Mouse (Mus musculus): Measurements from ENCODE around the gene Gba. TPM values are rescaled to one million over a fixed set of nuclear protein-coding genes. Genes with fewer than 3 reads are reported as not detected.

Gba gene
- total RNA-seq (2023), result 10 to 100 TPM; 62.4 to 71.4 TPM

DNA sequence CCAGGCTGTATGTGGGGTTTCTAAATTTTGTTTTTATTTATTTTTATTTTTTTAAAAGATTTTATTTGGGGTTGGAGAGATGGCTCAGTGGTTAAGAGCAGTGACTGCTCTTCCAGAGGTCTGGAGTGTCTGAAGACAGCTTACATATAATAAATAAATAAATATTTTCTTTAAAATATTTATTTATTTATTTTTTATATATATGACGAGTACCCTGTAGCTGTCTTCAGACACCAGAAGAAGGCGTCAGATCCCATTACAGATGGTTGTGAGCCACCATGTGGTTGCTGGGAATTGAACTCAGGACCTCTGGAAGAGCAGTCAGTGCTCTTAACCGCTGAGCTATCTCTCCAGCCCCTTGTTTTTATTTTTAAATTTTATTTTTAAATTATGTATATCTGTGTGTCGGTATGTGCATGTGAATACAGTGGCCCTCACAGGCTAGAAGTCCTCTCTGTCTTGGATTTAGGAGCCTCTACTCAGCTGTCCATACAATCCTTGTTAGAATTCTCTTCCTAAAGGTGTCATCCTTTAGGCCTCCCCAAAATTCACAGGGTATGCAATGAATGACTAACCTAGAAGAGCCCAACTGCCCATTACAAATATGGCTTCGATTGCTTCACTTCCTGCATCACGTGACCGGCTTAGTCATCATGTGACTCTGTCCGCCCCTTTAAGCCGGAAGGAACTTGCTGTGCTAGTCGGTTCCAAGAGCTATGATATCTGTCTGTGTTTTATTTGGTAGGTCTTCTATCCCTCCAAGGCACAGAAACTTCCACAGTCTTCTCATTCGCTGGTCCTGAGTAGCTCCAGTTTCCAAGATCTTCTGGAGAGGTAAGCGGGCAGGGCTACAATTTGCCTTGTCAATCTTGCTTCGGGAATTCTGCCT lies at the start of gene Gba:
Gene Gba, plus strand, starts transcription at position 676 of the 889 bp plus-strand sequence.

DNA sequence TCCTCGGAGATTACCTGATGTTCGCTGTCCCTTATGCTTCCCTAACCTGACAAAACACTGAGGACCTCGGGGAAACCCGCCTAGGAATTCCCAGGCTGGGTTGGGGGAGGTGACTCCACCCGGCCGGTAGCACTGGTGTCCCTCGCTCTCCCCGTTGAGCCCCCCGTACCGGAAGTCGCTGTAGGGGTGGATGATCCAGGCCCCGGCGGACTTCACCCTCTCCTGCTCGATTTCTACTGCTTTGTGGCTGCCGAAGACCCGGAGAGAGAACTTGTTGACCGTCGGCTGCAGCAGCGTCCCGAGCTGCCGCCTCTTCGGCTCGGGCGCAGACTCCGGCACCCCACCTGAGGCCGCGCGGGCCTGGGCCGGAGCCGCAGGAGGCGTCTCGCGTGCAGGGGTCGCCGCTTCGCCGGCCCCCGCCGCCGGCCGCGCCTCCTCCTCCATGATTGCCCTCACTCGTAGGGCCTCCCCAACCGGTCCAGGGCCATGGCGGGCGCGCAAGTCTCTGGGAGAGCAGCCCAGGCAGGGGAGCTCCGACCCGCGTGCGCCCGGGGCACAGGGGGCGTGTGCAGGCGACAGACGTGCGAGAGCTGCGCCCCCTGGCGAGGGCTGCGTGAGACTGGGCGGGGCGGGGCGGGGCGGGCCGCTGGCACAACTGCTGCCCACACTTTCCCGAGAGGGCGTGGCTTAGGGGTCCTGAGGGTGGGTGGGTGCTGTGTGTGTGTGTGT lies 42.9 kb upstream of the Gba start, which contains the start of gene Hcn3:
Gene Hcn3, minus strand, starts transcription at position 581 of the 729 bp plus-strand sequence.

DNA sequence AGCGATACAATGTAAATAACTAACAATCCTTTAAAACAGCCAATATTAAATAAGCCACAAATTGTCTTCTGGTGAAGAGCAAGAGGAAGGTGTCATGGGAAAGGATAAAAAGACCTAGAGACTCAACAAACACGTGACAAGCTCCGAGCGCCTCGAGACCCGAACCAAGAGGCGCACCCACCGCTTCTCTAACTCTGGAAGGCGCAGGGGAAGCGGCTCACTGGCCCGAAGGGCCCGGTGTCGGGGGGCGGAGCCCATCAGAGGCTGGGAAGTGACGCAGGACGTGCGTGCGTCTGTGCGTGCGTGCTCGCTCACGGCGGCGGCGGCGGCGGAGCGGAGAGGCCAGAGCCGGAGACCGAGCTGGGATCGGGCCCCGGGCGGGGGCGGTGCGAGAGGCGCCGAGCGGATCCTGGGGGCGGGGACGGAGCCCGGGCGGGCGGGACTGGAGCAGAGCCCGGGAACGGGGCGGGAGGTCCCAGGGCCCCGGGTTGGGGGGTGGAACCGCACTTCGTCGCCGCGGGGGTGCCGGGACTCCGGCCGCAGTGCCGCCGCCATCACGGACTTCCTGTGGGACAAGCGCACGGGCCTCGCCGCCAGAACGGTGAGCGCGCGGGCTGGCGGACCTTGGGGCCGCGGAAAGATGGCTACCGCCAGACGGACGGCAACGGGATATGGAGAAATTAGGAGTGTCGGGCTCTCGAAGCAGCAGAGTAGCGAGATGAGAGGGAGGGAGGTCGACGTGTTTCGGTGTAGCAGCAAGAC lies 38.0 kb upstream of the Gba start, which contains the start of gene Clk2:
Gene Clk2, plus strand, starts transcription at position 290 of the 762 bp plus-strand sequence.

DNA sequence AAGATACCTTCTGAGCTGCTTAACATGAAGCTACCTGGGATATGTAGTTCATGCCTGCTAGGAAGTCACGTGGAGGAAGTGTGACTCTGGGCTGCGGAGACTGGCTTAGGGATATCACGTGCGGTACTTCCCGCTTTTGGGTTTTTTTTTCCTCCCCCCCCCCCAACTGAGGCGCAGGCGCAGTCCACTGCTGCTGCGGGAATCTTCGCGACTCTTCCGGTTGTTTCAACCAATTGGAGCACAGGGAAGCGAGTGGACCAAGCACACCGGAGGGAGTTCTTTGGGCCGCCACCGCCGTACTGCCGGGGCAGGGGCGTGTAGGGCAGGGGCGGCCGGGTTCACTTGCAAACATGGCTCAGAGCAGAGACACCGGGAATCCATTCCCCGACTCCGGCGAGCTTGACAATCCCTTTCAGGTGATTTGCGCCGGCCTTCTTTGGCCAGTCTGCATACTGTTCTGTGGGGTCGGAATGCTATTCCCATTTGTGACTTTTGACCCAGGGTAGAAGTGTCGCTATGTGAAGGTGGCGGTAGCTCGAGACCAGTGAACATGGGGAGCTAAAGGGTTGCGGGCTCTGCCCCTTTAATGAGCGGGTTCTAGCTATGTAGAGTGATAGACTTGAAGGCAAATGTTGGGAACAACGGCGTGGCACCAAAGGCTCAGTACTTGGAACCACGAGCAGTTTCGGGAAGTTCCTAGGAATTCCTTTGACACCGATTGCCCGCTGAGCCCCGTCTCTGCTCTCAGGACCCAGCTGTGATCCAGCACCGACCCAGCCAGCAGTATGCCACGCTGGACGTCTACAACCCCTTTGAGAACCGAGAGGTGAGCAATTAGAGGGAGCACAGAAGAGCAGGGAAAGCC lies 25.3 kb upstream of the Gba start, which contains the start of gene Scamp3:
Gene Scamp3, plus strand, starts transcription at position 232 of the 865 bp plus-strand sequence.

DNA sequence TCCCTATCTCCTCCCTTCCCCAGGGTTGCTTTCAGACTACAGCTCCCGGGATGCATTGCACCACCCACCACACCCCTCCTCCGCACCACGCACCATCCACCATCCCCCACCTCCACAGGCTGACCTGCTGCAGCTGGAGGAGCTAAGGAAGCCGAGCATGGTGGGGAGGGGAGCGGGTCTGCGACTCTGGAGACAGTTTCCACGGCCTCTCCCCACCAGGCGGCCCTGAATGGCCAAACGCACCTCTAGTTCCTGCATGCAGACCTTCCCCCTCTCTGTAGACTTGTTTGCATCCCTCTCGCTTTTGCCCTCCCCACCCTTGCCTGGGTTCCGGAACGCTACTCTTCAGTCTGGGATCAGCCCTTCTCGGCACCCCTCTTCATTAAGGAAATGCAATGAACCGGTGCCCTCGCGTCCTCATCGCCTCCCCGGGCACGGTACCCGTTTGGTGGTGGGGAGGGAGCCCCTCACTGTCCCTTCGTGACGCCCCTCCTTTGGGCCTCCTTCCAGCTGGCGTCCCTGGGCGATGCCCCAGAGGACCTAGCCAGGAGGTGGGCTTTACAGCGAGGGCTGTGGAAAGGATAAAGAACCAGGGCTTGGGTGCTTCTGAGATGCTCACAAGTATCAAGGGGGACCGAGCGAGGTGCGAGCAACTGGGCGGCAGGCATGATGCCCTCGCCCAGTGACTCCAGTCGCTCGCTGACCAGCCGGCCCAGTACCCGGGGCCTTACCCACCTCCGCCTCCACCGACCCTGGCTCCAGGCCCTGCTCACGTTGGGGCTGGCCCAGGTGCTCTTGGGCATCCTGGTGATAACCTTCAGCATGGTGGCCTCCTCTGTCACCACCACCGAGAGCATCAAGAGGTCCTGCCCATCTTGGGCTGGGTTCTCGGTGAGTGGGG lies 19.4 kb upstream of the Gba start, which contains the start of gene Fam189b:
Gene Fam189b, plus strand, starts transcription at position 86 of the 901 bp plus-strand sequence.

DNA sequence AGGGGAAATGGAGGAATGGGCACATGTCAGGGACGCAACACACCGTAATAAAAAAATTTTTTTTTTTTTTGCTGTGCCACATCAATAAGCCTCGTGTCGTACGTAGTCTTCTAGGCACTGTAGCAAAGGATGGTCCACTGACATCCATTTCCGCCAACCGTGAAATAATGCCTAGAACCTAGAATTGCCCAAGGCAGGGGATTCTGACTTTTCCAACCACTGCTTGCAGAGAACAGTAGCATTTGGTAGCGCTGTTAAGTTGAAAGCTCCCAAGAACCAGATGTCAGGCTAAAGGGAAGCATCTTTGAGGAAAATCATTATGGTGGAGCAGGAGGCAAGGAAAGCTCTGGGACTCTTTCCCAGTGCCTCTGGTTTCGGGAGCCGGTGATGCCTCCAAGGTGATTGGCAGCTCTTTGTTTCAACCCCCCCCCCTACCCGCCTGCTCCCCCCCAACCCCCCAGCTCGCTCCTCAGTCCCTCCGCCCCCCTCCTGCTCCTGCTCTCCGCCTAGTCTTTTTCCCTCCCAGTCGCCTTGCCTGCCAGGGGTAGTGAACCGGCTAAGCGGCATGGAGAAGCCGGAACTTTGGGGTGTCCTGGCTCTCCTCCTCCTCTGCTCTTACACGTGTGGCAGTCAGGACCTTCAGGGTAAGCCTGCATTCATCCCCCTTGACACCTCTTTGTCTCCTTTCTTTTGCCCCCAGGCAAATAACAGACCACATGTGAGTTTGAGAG lies 12.1 kb downstream of the Gba start, which contains the start of gene Thbs3:
Gene Thbs3, plus strand, starts transcription at position 500 of the 731 bp plus-strand sequence.

DNA sequence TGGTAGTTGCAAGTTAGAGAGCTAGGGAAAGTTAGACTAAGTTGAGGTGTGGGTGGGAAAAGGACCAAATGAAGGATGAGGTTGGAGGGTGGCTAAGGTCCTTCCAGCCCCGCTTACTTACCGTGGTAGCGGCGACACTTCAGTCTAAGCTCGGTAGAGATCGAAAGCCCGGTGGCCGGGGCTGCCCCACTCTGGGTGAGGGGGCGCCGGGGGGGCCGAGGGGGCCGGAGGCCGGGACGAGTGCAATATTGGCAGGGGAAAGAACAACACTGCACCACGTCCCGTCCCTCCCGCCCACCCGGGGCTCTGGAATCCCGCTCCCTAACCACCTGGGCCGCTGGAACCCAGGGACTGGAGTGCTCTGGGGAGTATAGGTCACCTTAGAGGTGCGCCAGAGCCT lies 24.2 kb downstream of the Gba start, which contains the start of gene Mtx1:
Gene Mtx1, minus strand, starts transcription at position 189 of the 400 bp plus-strand sequence.

DNA sequence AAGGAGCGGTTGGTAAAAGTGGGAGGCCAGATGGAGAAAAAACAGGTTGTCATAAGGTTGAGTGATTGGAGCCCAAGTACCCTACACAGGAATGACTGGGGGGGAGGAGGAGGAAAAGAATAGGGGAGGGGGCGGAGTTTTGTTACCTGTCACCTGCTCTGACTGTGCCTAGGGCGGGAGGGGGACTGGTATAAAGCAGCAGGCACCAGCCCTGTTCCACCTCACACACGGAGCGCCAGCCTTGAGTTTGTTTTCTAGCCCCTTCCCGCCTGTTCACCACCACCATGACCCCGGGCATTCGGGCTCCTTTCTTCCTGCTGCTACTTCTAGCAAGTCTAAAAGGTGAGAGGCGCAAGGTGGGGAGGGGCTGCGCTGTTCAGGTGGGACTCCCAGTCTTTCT lies 26.1 kb downstream of the Gba start, which contains the start of gene Muc1:
Gene Muc1, plus strand, starts transcription at position 222 of the 400 bp plus-strand sequence.

DNA sequence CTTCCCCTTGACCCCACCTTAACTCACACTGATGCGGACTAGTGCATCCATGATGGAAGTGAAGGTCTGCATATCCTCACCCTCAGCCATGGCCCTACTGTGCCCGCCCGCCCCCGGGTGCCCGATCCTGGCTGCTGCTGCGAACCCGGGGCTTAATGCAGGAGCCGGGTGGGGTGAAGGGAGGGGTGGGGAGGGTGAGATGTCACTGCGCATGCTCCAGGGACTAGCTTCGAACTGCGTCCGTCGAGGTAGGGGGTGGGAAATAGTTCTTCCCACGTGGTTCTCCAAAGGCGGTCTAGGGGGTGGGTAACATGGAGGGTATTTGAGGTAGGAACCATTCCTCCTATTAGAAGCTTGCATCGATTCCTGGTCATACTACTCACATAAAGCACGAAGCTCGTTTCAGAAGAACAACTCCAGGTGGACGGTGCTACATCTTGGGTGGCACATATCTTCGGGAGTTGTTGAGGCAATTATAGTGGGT lies 43.0 kb downstream of the Gba start, which contains the start of gene Krtcap2:
Gene Krtcap2, plus strand, starts transcription at position 279 of the 484 bp plus-strand sequence.

DNA sequence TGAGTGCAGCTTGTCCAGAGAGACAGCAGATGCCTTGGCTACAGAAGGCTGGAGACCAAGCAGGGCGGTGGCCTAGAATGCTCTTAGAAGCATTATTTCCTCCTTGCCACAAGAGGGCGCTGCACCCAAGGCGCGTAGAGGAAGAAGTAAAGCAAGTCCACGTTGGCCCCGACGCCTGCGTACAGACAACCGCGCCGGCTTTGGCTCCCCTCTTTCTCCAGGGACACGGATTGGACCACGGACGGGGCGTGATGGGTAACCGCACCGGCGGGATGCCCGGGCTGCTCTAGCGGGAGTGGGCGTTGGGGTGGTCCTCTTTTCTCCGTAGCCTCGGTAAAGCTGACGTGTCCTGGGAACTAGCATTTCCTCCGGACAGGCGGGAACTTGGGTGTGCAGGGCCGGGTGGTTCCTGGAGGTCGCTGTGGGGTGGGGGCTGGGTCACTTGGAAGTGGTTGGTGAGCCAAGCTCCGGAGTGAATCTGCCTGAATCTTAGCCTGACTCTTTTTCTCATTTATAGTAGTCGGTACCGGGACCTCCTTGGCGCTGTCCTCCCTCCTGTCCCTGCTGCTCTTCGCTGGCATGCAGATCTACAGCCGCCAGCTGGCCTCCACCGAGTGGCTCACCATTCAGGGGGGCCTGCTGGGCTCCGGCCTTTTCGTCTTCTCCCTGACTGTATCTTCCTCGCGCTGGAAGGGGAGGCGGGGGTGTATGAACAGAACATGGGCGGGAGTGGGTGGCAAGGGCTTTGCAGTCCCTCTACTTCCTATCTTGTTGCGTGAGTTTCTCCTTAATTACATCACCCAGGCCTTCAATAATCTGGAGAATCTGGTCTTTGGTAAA lies 43.8 kb downstream of the Gba start, which contains the start of gene Trim46:
Gene Trim46, minus strand, starts transcription at position 49 of the 840 bp plus-strand sequence.

Other genes starting within 250 kb of the Gba start
- 10 to 100 TPM; 18.7 to 23.5 TPM for gene Rusc1, start 109.6 kb upstream of the Gba start, total RNA-seq (2023)
- gene Gm43738, start 101.8 kb upstream of the Gba start, total RNA-seq (2023), result not detected
- gene Fdps, start 101.0 kb upstream of the Gba start, total RNA-seq (2023), result 10 to 100 TPM; 27.4 to 34.5 TPM
- gene Pklr, start 66.8 kb upstream of the Gba start, total RNA-seq (2023), result 10 to 100 TPM in 1 of 2 experiments, 1 to 10 TPM in 1; 5.7 to 15.2 TPM
- gene Hcn3, start 42.7 kb upstream of the Gba start, total RNA-seq (2023), result not detected
- 10 to 100 TPM; 46.4 to 68.4 TPM for gene Clk2, start 38.1 kb upstream of the Gba start, total RNA-seq (2023)
- 10 to 100 TPM; 43.8 to 48.0 TPM for gene Scamp3, start 25.5 kb upstream of the Gba start, total RNA-seq (2023)
- gene Fam189b, start 19.8 kb upstream of the Gba start, total RNA-seq (2023), result 1 to 10 TPM; 6.2 to 8.9 TPM
- 1 to 10 TPM in 1 of 2 experiments, under 1 TPM in 1; 0.38 to 1.1 TPM for gene Thbs3, start 12.3 kb downstream of the Gba start, total RNA-seq (2023)
- 10 to 100 TPM; 51.2 to 53.3 TPM for gene Mtx1, start 24.2 kb downstream of the Gba start, total RNA-seq (2023)
- not detected for gene Muc1, start 26.1 kb downstream of the Gba start, total RNA-seq (2023)
- 10 to 100 TPM; 58.9 to 75.6 TPM for gene Krtcap2, start 43.0 kb downstream of the Gba start, total RNA-seq (2023)
- under 1 TPM; 0.53 to 0.69 TPM for gene Trim46, start 43.4 kb downstream of the Gba start, total RNA-seq (2023)
- gene Dpm3, start 56.4 kb downstream of the Gba start, total RNA-seq (2023), result 10 to 100 TPM; 35.3 to 45.6 TPM
- 10 to 100 TPM; 18.8 to 21.5 TPM for gene Slc50a1, start 67.6 kb downstream of the Gba start, total RNA-seq (2023)
- not detected for gene Efna1, start 78.2 kb downstream of the Gba start, total RNA-seq (2023)
- gene Efna3, start 120.0 kb downstream of the Gba start, total RNA-seq (2023), result not detected
- not detected for gene Efna4, start 135.1 kb downstream of the Gba start, total RNA-seq (2023)
- gene Adam15, start 147.1 kb downstream of the Gba start, total RNA-seq (2023), result 100 to 1,000 TPM; 120 to 129 TPM
- gene Dcst2, start 159.0 kb downstream of the Gba start, total RNA-seq (2023), result not detected
- not detected for gene Dcst1, start 162.3 kb downstream of the Gba start, total RNA-seq (2023)
- gene Zbtb7b, start 191.8 kb downstream of the Gba start, total RNA-seq (2023), result 100 to 1,000 TPM; 134 to 142 TPM
- under 1 TPM in 1 of 2 experiments, not detected in 1; 0.87 TPM for gene Lenep, start 199.9 kb downstream of the Gba start, total RNA-seq (2023)
- gene Flad1, start 208.9 kb downstream of the Gba start, total RNA-seq (2023), result 10 to 100 TPM; 14.4 to 16.8 TPM
- 10 to 100 TPM; 42.6 to 51.9 TPM for gene Cks1b, start 215.5 kb downstream of the Gba start, total RNA-seq (2023)
- gene Shc1, start 215.5 kb downstream of the Gba start, total RNA-seq (2023), result 100 to 1,000 TPM; 104 to 111 TPM
- gene Pygo2, start 227.3 kb downstream of the Gba start, total RNA-seq (2023), result 10 to 100 TPM; 37.1 to 39.3 TPM
- gene Pbxip1, start 233.8 kb downstream of the Gba start, total RNA-seq (2023), result 100 to 1,000 TPM; 149 to 151 TPM